Mouse (Mus musculus): ENCODE data around the gene Olfr987. TPM values are rescaled to one million over a fixed set of nuclear protein-coding genes. Genes with fewer than 3 reads are reported as not detected.

The Olfr987 gene
- polyA plus RNA-seq, 2 experiments, result not detected

- ATAC-seq (ENCODE audit: insufficient read depth), result no peak
- no peak for TF ChIP-seq EP300 (IDR thresholded peaks at IDR 0.05; ENCODE audit: low read depth)
- peak; percentile 31; the same call in 1 of the 2 replicates for TF ChIP-seq CTCF (IDR thresholded peaks at IDR 0.05; ENCODE audit: low read depth)
- Histone ChIP-seq H3K27ac (no peak overlapping the region), H3K36me3 (replicated peaks; ENCODE audit: control insufficient read depth, insufficient read depth, low read depth) (no peaks in the 10 kb centered on the region), H3K4me2 (ENCODE audit: low read depth) (no peak overlapping the region), H3K27me3 (ENCODE audit: control insufficient read depth, insufficient read depth, low read length) (no peaks in the 10 kb centered on the region), H3K4me3 (ENCODE audit: insufficient read depth in 1 of 2, low read depth in 2 of 2, low read length in 2 of 2) (no peak overlapping the region), H3K4me1 (replicated peaks; ENCODE audit: control insufficient read depth in 2 of 2, insufficient read depth in 2 of 2, low read length in 1 of 2) (no peaks in the 10 kb centered on the region), H3K9me3 (ENCODE audit: control insufficient read depth, low read length) (no peaks in the 10 kb centered on the region), H3K9ac (replicated peaks) (no peak overlapping the region)
- 65% methylated on average over 8 of the region's 8 CpGs for WGBS (ENCODE audit: insufficient replicate concordance)
- peak in 1 of 3 experiments; percentile 4 for DNase-seq (ENCODE audit: low read depth in 3 of 3, low spot score in 3 of 3)
Measured at GRCm38 (mm10) chr2:85283631-85284466, 55.3 kb downstream of the Olfr987 start.

GRCm38 (mm10) chr2:85281023-85281422 lies 58.1 kb downstream of the Olfr987 start:
- H3K27ac ChIP-seq, result no peak overlapping the region
- H3K36me3 ChIP-seq (replicated peaks; ENCODE audit: control insufficient read depth, insufficient read depth, low read depth), result no peaks in the 10 kb centered on the region
- no peak for TF ChIP-seq EP300 (IDR thresholded peaks at IDR 0.05; ENCODE audit: low read depth)
- no peak for TF ChIP-seq CTCF (IDR thresholded peaks at IDR 0.05; ENCODE audit: low read depth)
- no peaks in the 10 kb centered on the region for H3K4me1 ChIP-seq (replicated peaks; ENCODE audit: control insufficient read depth in 2 of 2, insufficient read depth in 2 of 2, low read length in 1 of 2)
- H3K9ac ChIP-seq (replicated peaks), result no peak overlapping the region
- WGBS (ENCODE audit: insufficient replicate concordance), result 22% methylated on average over 4 of the region's 4 CpGs
- no peak for ATAC-seq (ENCODE audit: insufficient read depth)
- no peaks in the 10 kb centered on the region for H3K27me3 ChIP-seq (ENCODE audit: control insufficient read depth, insufficient read depth, low read length)
- no peak overlapping the region for H3K4me2 ChIP-seq (ENCODE audit: low read depth)
- H3K4me3 ChIP-seq (ENCODE audit: insufficient read depth in 1 of 2, low read depth in 2 of 2, low read length in 2 of 2), result no peak overlapping the region
- H3K9me3 ChIP-seq (ENCODE audit: control insufficient read depth, low read length), result no peaks in the 10 kb centered on the region
- no peak for DNase-seq (ENCODE audit: low read depth in 3 of 3, low spot score in 3 of 3)

Other genes with a start within 250 kb of the Olfr987 start
- 0.63 and 0.76 TPM in 2 replicates for gene Aplnr, start 203.1 kb downstream of the Olfr987 start, polyA plus RNA-seq (2012; rRNA removed)
- 0.88 and 1.3 TPM in 2 replicates for gene Aplnr, start 203.1 kb downstream of the Olfr987 start, polyA plus RNA-seq (2014; fragmentation: Nextera tagmentation; extraction: Ambion mirVana)
- gene Lrrc55, start 142.1 kb downstream of the Olfr987 start, polyA plus RNA-seq (2012; rRNA removed), result 0.08 TPM in 2 replicates
- 0.04 TPM in 1 of 2 replicates, not detected in the other for gene Lrrc55, start 142.1 kb downstream of the Olfr987 start, polyA plus RNA-seq (2014; fragmentation: Nextera tagmentation; extraction: Ambion mirVana)
- not detected in 2 replicates for gene Olfr988, start 23.9 kb upstream of the Olfr987 start, polyA plus RNA-seq (2012; rRNA removed)
- gene Olfr988, start 23.9 kb upstream of the Olfr987 start, polyA plus RNA-seq (2014; fragmentation: Nextera tagmentation; extraction: Ambion mirVana), result not detected in 2 replicates
- not detected in 2 replicates for gene Olfr992, start 70.2 kb upstream of the Olfr987 start, polyA plus RNA-seq (2012; rRNA removed)
- not detected in 2 replicates for gene Olfr992, start 70.2 kb upstream of the Olfr987 start, polyA plus RNA-seq (2014; fragmentation: Nextera tagmentation; extraction: Ambion mirVana)
- not detected in 2 replicates for gene Olfr993, start 75.6 kb upstream of the Olfr987 start, polyA plus RNA-seq (2012; rRNA removed)
- gene Olfr993, start 75.6 kb upstream of the Olfr987 start, polyA plus RNA-seq (2014; fragmentation: Nextera tagmentation; extraction: Ambion mirVana), result not detected in 2 replicates
- gene Olfr994, start 97.1 kb upstream of the Olfr987 start, polyA plus RNA-seq (2012; rRNA removed), result not detected in 2 replicates
- gene Olfr994, start 97.1 kb upstream of the Olfr987 start, polyA plus RNA-seq (2014; fragmentation: Nextera tagmentation; extraction: Ambion mirVana), result not detected in 2 replicates
- gene Olfr995, start 104.3 kb upstream of the Olfr987 start, polyA plus RNA-seq (2012; rRNA removed), result not detected in 2 replicates
- gene Olfr995, start 104.3 kb upstream of the Olfr987 start, polyA plus RNA-seq (2014; fragmentation: Nextera tagmentation; extraction: Ambion mirVana), result not detected in 2 replicates
- not detected in 2 replicates for gene 4833423E24Rik, start 179.7 kb upstream of the Olfr987 start, polyA plus RNA-seq (2012; rRNA removed)
- not detected in 2 replicates for gene 4833423E24Rik, start 179.7 kb upstream of the Olfr987 start, polyA plus RNA-seq (2014; fragmentation: Nextera tagmentation; extraction: Ambion mirVana)
- gene Olfr996, start 239.9 kb upstream of the Olfr987 start, polyA plus RNA-seq (2012; rRNA removed), result not detected in 2 replicates
- not detected in 2 replicates for gene Olfr996, start 239.9 kb upstream of the Olfr987 start, polyA plus RNA-seq (2014; fragmentation: Nextera tagmentation; extraction: Ambion mirVana)
- not detected in 2 replicates for gene Olfr998, start 249.6 kb upstream of the Olfr987 start, polyA plus RNA-seq (2012; rRNA removed)
- not detected in 2 replicates for gene Olfr998, start 249.6 kb upstream of the Olfr987 start, polyA plus RNA-seq (2014; fragmentation: Nextera tagmentation; extraction: Ambion mirVana)